Mouse (Mus musculus) MEL (cell line): Measurements from ENCODE around the gene Slc25a20.

ENCODE experiments used
- CTCF ChIP-seq, 3 experiments: IDR thresholded peaks in 2 of 3; conservative IDR thresholded peaks in 1 of 3; 2 replicates each; pipeline ENCODE4 v1.5.1; 2011 to 2012; ENCODE audit warnings: low read length in 3 of 3, low read depth in 2 of 3, mild to moderate bottlenecking in 2 of 3, improper control_type of control experiment in 1 of 3, inconsistent platforms in 1 of 3, mixed read lengths in 1 of 3, moderate library complexity in 1 of 3; ENCODE audit not compliant: control insufficient read depth in 1 of 3, insufficient read depth in 1 of 3, poor library complexity in 1 of 3, severe bottlenecking in 1 of 3
- GABPA ChIP-seq: IDR thresholded peaks from 2 replicates; pipeline ENCODE4 v1.6.1; 2012; ENCODE audit warnings: low read depth, mild to moderate bottlenecking, inconsistent platforms, low read length, improper control_type of control experiment, moderate library complexity
- GATA1 ChIP-seq: IDR thresholded peaks from 2 replicates; pipeline ENCODE4 v1.6.1; 2011; ENCODE audit warnings: low read depth, low read length, improper control_type of control experiment
- KAT2A ChIP-seq: conservative IDR thresholded peaks from 2 replicates; pipeline ENCODE4 v1.6.1; 2012; ENCODE audit warnings: low read depth, low read length, improper control_type of control experiment, inconsistent platforms
- MAX ChIP-seq: IDR thresholded peaks from 2 replicates; pipeline ENCODE4 v1.6.1; 2011; ENCODE audit warnings: low read length, improper control_type of control experiment
- MAZ ChIP-seq: IDR thresholded peaks from 2 replicates; pipeline ENCODE4 v1.6.1; 2012; ENCODE audit warnings: low read depth, mild to moderate bottlenecking, inconsistent platforms, low read length, improper control_type of control experiment
- NELFE ChIP-seq: IDR thresholded peaks from 2 replicates; pipeline ENCODE4 v1.6.1; 2011; ENCODE audit warnings: low read depth, low read length, improper control_type of control experiment
- POLR2A ChIP-seq, 2 experiments: IDR thresholded peaks; 2 replicates each; pipeline ENCODE4 v1.6.1; 2011 to 2012; ENCODE audit warnings: low read length in 2 of 2, mild to moderate bottlenecking in 2 of 2, control low read depth in 1 of 2, improper control_type of control experiment in 1 of 2, low read depth in 1 of 2, moderate library complexity in 1 of 2; ENCODE audit not compliant: control insufficient read depth in 1 of 2, insufficient read depth in 1 of 2, poor library complexity in 1 of 2
- USF1 ChIP-seq: IDR thresholded peaks from 2 replicates; pipeline ENCODE4 v1.6.1; 2014; ENCODE audit warnings: low read depth, mild to moderate bottlenecking, inconsistent platforms, low read length, improper control_type of control experiment, moderate library complexity

GRCm38 (mm10) chr9:108703373-108704110 lies 41.7 kb downstream of the Slc25a20 start:
- TF ChIP-seq POLR2A (IDR thresholded peaks at IDR 0.05; ENCODE audit: control insufficient read depth in 1 of 2, insufficient read depth in 1 of 2, low read depth in 1 of 2, low read length in 2 of 2, poor library complexity in 1 of 2): no peak
- TF ChIP-seq KAT2A: no peak
- no peak for TF ChIP-seq GATA1
- TF ChIP-seq MAX: no peak
- TF ChIP-seq USF1: no peak
- TF ChIP-seq CTCF (IDR thresholded peaks at IDR 0.05 in 2 of 3, conservative IDR thresholded peaks at IDR 0.05 in 1 of 3; ENCODE audit: control insufficient read depth in 1 of 3, insufficient read depth in 1 of 3, low read depth in 2 of 3, low read length in 3 of 3, poor library complexity in 1 of 3, severe bottlenecking in 1 of 3): no peak
- no peak for TF ChIP-seq GABPA
- no peak for TF ChIP-seq NELFE
- TF ChIP-seq MAZ: no peak
